Mouse (Mus musculus) liver, embryonic 11.5 days (tissue): Measurements from ENCODE around the gene Tcstv1. TPM values are rescaled to one million over a fixed set of nuclear protein-coding genes. Genes with fewer than 3 reads are reported as not detected.
"Not testable (repeated sequence)": the region's sequence is repeated elsewhere in the genome, so short reads cannot be mapped to it uniquely, and the experiment has no call there.

Experiments
- ATAC-seq: fragments of 200-750 bp; cut with Nextera tagmentation; replicated peaks from 2 replicates; pipeline ENCODE4 v1.8.0; 2017; ENCODE audit warnings: moderate number of reproducible peaks, mild to moderate bottlenecking, moderate TSS enrichment, moderate library complexity; ENCODE audit not compliant: low FRiP score
- DNase-seq: peaks from one replicate; pipeline ENCODE4 v3.0.0-alpha.2; 2017; ENCODE audit warnings: low spot score
- H3K27ac ChIP-seq: fragments of 300-500 bp; sonication (generic); 2 replicates; pipeline ENCODE4 v1.5.1; 2014; ENCODE audit warnings: mild to moderate bottlenecking, low read depth, low read length, control low read depth
- H3K27me3 ChIP-seq: fragments of 300-500 bp; sonication (generic); replicated peaks from 2 replicates; pipeline ENCODE4 v1.6.1; 2014; ENCODE audit warnings: low read length, mixed read lengths; ENCODE audit not compliant: control insufficient read depth, insufficient read depth
- H3K36me3 ChIP-seq: fragments of 300-500 bp; sonication (generic); 2 replicates; pipeline ENCODE4 v1.6.1; 2014; ENCODE audit warnings: mild to moderate bottlenecking, low read length, moderate library complexity, mixed read lengths; ENCODE audit not compliant: control insufficient read depth, insufficient read depth
- H3K4me1 ChIP-seq: fragments of 300-500 bp; sonication (generic); replicated peaks from 2 replicates; pipeline ENCODE4 v1.6.1; 2014; ENCODE audit warnings: low read length, mixed read lengths; ENCODE audit not compliant: control insufficient read depth, insufficient read depth
- H3K4me2 ChIP-seq: fragments of 300-500 bp; sonication (generic); 2 replicates; pipeline ENCODE4 v1.6.1; 2014; ENCODE audit warnings: mild to moderate bottlenecking, control low read depth, moderate library complexity
- H3K4me3 ChIP-seq: fragments of 300-500 bp; sonication (generic); 2 replicates; pipeline ENCODE4 v1.5.1; 2014; ENCODE audit warnings: low read depth, low read length, control low read depth
- H3K9ac ChIP-seq: fragments of 300-500 bp; sonication (generic); 2 replicates; pipeline ENCODE4 v1.6.1; 2014; ENCODE audit warnings: low read depth, low read length, control low read depth
- H3K9me3 ChIP-seq: fragments of 300-500 bp; sonication (generic); 2 replicates; pipeline ENCODE4 v1.6.1; 2016; ENCODE audit warnings: low read length, inconsistent platforms, mixed read lengths; ENCODE audit not compliant: control insufficient read depth
- WGBS: fragments of 180-500 bp; shearing (Covaris S2); extraction: QIAGEN DNeasy Blood & Tissue Kit; methylation state at CpG from one replicate; pipeline ENCODE4 v1.1.7; 2014; 5-methylcytosine and 5-hydroxymethylcytosine counted together
- polyA plus RNA-seq: library from polyadenylated mRNA; unstranded; fragments of >200 nt; fragmentation: Nextera tagmentation; extraction: Ambion mirVana; gene quantifications from 2 replicates; pipeline ENCODE4 v1.2.1, GENCODE M21; 2014

The Tcstv1 gene
- not detected in 2 replicates for polyA plus RNA-seq

DNA sequence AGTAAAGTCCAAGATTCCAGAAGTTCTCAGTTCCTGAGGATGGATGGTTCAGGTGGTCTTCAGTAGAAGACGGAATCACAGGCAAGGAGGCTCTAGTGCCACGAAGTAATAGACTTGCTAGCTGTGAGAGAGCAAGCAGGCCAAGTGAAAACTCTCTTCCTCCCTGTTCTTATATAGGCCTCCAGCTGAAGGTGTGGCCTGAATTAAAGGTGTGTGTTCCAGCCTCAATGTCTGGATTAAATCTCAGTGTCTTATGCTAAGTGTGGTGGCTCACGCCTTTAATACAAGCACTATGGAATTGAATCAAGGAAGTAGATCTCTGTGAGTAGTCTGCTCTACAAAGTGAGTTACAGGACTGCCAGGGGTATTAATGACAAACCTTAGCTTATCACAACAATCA is at the start of gene Tcstv1:
TSS of gene Tcstv1 (minus strand) at position 101 of the 400 bp plus-strand sequence.
- not testable (repeated sequence) for ATAC-seq, H3K36me3 ChIP-seq, H3K4me2 ChIP-seq, H3K27ac ChIP-seq, H3K4me3 ChIP-seq, DNase-seq, H3K9me3 ChIP-seq, H3K27me3 ChIP-seq, H3K4me1 ChIP-seq, H3K9ac ChIP-seq
- 76% methylated on average over 3 of the region's 3 CpGs for WGBS

DNA sequence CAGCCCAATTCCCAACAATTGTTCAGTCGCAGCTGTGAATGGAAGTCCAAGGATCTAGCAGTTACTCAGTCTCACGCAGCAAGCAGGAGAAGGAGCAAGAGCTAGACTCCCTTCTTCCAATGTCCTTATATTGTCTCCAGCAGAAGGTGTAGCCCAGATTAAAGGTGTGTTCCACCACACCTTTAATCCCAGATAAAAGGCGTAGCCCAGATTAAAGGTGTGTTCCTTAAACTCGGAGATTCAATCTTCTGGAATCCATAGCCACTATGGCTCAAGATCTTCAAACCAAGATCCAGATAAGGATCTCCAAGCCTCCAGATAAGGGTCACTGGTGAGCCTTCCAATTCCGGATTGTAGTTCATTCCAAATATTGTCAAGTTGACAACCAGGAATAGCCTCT is 34.6 kb upstream of the Tcstv1 start, which contains the start of gene Gm21761:
TSS of gene Gm21761 (minus strand) at position 101 of the 400 bp plus-strand sequence.
- H3K36me3 ChIP-seq, H3K27me3 ChIP-seq, H3K4me2 ChIP-seq, H3K4me1 ChIP-seq, H3K27ac ChIP-seq, H3K9ac ChIP-seq, ATAC-seq, H3K9me3 ChIP-seq, H3K4me3 ChIP-seq, DNase-seq: not testable (repeated sequence)
- WGBS = no CpG with 5 or more reads among the region's 5 CpGs

DNA sequence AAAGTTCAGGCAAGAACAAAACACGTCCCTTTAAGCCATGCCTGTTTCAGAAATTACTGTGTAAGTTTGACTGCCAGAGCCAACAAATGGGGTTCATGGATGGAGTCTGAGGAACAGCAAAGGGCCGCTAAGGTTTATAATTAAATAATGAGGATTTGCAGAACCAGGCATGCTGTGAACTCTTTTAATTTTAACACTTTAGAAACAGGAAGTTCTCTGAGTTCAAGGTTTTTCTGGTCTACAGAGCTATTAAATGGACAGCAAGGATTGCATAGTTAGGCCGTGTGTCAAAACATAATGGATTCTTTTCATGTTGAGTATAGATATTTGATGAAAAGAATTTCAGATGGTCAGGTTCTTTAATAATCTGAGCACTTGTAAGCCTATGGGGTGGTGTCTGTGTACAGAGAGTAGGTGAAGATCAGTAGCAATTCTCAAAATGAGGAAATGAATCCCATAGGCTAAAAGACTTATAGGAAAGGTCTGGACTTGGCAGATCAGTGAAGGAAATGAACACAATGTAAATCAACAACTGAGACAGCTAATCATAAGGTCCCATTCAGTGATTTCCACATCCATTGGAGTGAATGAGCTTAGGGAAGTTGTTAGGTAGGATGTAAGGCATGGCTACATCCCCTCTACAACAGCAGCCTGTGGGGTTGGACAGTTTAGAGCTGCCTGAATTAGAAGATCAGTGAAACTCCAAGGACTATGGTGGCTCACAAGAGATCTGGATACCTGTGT is 30.2 kb upstream of the Tcstv1 start:
- not testable (repeated sequence) for H3K4me3 ChIP-seq, H3K27ac ChIP-seq, DNase-seq, H3K9me3 ChIP-seq, H3K4me2 ChIP-seq, H3K4me1 ChIP-seq, H3K9ac ChIP-seq, ATAC-seq, H3K36me3 ChIP-seq, H3K27me3 ChIP-seq
- WGBS = 77% methylated on average over 2 of the region's 3 CpGs

DNA sequence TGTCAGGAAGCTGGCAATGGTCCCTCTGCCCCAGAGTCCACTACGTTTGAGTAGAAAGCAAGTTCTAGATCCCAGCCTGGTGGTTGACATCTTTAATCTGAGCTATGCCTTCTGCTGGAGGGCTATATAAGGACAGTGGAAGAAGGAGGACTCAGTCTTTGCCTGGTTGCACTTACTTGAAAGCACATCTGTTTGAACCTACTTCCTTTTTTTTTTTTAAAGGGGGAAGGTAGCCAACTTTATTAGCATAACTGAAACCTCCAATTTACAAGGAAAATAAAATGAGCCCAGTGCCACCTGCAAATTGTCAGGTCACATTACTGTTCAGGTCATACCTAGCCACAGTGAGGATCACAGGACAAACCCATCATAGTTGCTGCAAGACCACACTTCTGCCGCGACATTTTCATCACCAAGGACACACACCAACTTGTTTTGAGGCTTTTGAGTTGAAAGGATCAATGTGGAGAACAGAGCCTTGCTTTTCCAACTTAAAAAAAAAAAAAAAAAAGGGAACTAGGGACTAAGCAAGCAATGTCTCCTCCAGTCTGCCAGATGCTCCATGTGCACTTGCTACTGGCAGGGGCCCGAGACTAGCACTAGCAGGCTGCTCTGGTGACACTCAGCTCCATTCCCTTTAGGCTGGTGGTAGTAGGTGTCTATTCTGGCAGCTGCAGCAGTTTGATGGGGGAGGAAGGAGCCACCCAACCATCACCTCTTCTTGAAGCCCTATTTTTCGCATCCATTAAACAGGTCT is 22.6 kb upstream of the Tcstv1 start:
- not testable (repeated sequence) for H3K27me3 ChIP-seq, H3K36me3 ChIP-seq, H3K4me3 ChIP-seq, ATAC-seq, H3K4me2 ChIP-seq, H3K27ac ChIP-seq, H3K9ac ChIP-seq, DNase-seq, H3K9me3 ChIP-seq, H3K4me1 ChIP-seq
- WGBS = 69% methylated on average over 4 of the region's 5 CpGs

DNA sequence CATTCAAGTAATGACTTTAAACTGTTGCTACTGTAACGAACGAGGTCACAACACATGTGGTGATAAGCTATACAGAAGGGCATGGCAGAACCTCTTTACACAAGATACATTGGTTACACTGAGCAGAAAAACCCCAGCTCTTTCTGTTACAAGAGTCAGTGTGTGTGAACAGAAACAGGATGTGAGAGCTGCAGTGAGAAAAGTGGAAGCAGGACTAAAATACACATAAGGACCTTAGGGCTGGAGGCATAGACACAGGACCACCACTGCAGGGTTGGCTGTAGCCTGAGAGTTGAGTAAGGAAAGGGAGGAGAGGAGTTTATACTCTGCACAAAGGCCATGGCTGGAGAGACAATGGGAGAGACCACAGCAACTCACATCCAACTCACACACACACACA is 21.9 kb upstream of the Tcstv1 start:
- not testable (repeated sequence) for H3K27ac ChIP-seq, H3K9me3 ChIP-seq, ATAC-seq, H3K4me3 ChIP-seq, H3K9ac ChIP-seq, DNase-seq, H3K27me3 ChIP-seq, H3K4me1 ChIP-seq, H3K4me2 ChIP-seq, H3K36me3 ChIP-seq
- 60% methylated on average over 2 of the region's 2 CpGs for WGBS

DNA sequence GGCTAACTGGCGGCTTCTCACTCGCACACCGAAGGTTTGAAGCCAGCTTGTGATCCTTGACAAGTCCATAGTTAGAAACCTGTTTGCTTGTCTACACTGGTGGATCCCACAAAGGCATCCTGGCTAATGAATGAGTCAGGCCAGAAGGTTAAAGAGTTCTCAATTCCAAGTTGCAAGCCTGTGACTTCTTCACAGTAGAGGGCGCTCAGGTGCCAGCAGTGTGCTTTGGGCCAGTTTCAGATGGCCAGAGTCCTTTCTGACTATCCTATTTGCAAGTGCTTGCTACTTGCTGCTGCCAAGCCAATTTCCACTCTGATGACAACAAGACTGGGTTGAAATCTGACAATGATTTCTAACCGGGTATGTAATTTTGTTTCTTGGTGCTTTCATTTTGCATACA is 4.0 kb upstream of the Tcstv1 start:
- H3K4me1 ChIP-seq, H3K9me3 ChIP-seq, H3K9ac ChIP-seq, H3K4me3 ChIP-seq, H3K27me3 ChIP-seq, DNase-seq, H3K36me3 ChIP-seq, ATAC-seq, H3K27ac ChIP-seq, H3K4me2 ChIP-seq: not testable (repeated sequence)
- 40% methylated on average over 4 of the region's 5 CpGs for WGBS

DNA sequence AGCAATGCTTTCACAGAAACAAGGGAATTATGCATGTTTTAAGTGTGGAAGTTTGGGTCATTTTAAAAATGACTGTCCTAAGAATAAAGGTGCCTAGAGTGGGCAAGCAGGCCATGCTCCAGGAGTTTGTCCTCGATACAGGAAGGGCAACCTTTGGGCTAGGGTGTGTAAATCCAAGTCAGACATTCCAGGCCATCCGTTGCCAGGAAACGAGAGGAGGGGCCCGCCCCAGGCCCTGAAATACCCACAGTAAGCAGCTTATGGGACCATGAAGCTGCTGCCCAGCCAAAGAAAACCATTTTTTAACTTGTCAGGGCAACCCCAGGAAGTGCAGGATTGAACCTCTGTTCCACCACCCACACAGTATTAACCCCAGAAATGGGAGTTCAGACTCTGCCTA is 7.7 kb downstream of the Tcstv1 start:
- not testable (repeated sequence) for ATAC-seq, H3K36me3 ChIP-seq, H3K27ac ChIP-seq, DNase-seq, H3K4me3 ChIP-seq, H3K27me3 ChIP-seq, H3K4me2 ChIP-seq, H3K9me3 ChIP-seq, H3K9ac ChIP-seq, H3K4me1 ChIP-seq
- WGBS = 47% methylated on average over 4 of the region's 4 CpGs

DNA sequence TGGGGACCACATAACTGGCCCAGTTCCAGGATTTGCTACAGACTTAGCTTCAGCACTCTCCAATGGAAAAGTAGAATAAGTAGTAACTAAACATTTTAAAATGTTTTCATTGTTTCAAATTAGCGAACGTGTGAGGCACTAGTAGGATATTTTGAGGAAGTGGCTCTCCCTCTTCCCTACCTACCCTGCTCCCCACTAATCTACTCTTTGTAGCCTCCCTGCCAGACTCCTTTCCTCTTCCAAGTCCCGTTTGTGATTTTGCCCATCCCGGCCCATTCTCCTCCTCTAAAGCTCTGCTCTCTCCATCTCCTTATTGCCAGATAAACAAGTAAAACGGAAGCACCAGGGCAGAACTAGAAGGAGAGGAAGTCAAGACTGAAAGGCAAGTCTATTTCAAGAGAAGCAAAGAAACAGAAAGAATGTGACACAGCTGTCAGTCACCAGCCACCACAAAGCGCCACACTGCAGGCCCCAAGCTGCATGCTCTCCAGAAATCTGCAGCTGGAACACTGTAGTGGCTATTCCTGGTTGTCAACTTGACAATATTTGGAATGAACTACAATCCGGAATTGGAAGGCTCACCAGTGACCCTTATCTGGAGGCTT is 30.1 kb downstream of the Tcstv1 start:
- H3K36me3 ChIP-seq, ATAC-seq, H3K4me2 ChIP-seq, H3K27ac ChIP-seq, DNase-seq, H3K4me3 ChIP-seq, H3K27me3 ChIP-seq, H3K9me3 ChIP-seq, H3K4me1 ChIP-seq, H3K9ac ChIP-seq: not testable (repeated sequence)
- WGBS = 61% methylated on average over 6 of the region's 7 CpGs
